Mouse (Mus musculus): ENCODE data around the gene Pramef20.
"Not testable (repeated sequence)": the region's sequence is repeated elsewhere in the genome, so short reads cannot be mapped to it uniquely, and the experiment has no call there.

Gene Pramef20

DNA sequence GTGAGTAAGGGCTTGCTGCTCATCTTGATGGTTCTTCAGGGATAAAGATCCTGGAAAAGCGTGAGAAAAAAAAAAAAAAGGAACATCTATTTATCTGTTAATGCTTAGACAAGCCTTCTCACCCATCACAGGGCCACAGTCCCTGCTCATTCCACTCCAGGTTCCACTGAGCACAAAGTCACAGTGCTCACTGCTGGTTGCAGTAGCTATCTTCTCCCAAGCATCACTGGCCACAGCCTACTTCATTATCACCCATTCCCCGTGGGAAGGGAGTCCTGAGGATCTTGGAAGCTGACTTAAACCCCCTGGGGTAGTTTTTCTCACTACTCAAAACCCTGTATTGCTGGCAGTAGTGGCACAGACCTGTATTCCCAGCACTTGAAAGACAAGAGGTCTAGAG lies at the start of gene Pramef20:
Pramef20 (minus strand) TSS at position 23 of the 400 bp plus-strand sequence.
- no peak for DNase-seq

DNA sequence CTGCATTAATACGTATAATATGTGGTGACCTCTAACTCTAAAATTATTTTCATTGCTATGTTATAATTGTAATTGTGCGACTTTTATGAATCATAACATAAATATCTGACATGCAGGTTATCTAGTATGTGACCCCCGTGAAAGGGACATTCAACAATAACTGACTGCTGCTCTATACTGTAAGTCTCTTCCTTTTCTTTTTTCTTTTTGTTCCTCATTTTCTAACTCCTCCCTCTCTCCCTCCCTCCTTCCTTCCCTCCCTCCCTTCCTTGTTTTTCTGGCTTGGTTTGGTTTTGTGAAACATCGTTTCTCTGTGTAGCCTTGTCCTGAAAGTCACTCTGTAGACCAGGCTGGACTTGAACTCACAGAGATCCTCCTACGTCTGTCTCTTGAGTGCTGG lies 46.9 kb upstream of the Pramef20 start:
- no peak for DNase-seq

DNA sequence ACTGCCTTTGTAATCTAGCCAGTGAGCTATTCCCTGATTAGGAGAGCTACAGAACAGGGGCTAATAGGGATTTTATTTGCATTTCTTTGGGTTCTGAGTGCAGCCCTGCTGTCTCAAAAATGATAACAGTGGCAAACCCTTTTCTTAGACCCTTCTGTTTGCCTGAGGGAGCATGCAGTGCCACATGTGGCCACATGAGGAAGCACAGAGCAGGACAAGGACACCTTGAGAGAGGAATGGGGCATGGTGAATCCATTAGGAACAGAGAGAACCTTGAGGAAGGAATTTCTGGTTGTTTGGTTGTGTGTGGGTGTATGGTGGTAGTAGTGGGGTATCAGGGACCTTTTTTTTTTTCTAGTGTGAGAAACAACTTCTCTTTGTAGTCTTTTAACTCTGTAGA lies 42.9 kb upstream of the Pramef20 start:
- DNase-seq: no peak

DNA sequence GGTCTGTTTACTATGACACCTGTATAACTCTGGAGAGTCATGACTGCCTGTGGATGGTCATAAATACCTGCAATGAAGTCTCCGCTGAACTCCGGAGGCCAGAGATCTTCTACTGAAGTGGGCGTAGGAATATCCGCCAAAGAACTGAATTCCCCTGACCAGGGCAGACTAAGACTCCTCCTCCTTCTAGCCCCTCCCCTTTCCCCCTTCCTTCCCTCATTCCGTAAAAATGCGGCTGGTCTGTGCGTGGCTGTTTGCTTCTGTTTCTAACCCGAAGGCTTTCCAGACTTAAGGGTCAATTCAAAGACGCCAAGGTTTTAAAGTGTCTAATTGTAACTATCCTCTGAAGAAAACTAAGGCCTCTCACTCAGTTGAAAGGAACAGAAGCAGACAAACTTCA lies 30.6 kb upstream of the Pramef20 start, which contains the start of gene Pramef12:
Pramef12 (minus strand) TSS at position 175 of the 400 bp plus-strand sequence.
- DNase-seq: no peak

DNA sequence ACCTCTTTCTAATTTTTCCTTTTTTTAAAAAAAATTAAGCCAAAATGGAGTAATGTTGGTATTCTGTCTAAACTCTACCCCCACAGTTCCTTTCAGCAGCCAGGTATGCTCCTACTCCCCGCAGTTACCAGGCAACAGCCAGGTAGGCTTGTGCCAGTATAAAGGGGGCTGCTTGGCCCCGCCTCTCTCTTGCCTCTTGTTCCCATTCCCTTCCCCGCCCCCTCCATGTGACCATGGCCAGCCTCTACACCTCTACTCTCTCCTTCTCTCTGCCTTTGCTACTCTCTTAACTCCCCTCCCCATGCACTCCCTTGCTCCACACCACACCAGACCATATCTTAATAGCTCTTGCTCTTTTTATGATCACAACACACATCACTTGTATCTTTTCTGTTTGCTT lies 28.5 kb upstream of the Pramef20 start:
- no peak for DNase-seq

DNA sequence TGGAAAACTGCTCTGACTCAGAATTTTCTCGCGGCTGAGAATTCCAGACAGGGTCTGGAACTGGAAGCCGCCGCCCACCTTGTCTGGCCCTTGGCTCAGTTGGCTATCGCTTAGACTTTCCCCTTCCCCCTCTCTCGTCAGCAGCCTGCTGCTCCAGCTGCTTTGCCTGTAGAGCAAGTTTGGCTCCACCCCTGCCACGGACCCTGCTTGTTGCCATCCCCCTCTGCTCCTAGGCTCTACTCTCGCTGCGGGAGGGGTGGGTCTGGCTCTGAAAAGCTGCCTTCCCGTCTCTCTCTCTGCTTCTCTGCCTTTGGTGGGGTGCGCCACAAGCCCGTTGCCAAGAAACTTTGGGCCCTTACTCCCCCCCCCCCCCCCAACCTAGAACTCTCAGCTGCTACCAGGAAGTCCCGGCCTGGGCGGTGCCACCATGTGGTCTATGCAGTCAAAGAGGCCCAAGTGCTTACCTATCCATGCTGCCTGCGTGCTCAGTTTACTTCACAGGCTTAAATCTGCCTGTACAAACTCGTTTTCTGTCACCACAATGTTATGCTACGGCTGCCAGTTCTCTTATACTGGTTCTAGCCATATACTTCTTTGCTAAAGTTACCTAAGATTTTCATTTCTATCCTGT lies 26.8 kb upstream of the Pramef20 start:
- DNase-seq: no peak

DNA sequence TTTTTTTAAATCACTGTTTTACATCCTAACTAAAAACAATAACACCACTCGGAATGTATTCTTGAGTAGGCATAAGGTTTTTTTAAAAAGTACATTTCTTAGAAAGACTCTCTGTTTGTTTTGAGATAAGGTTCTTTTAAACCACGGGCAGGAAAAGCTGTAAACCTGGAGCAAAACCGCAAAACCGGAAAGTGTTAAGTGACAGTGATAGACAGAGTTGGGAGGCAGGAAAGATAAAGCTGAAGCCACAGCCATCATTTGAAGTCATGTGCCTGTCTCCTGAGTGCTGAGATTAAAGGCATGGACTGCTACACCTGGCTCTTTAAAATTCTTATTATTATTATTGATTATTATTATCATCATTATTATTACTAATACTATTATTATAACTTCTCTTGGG lies 25.0 kb upstream of the Pramef20 start:
- DNase-seq: no peak

DNA sequence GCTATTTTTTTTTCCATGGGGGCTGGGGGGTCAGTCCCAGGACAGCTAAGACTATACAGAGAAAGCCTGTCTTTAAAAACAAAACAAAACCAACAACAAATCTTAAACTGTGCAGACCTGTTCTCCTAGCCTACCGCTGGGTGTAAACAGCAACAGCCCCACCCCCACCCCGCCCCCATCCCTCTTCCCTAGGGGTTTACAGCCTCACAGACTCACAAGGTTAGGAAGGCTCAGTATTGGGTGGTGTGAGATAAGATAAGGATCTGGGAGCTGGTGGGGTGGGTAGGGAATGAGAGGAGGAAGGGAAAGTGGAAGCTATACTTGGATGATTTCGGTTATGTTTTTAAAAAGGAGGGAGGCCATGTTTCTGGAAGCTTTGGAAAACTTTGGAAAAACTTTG lies 18.6 kb upstream of the Pramef20 start:
- no peak for DNase-seq

DNA sequence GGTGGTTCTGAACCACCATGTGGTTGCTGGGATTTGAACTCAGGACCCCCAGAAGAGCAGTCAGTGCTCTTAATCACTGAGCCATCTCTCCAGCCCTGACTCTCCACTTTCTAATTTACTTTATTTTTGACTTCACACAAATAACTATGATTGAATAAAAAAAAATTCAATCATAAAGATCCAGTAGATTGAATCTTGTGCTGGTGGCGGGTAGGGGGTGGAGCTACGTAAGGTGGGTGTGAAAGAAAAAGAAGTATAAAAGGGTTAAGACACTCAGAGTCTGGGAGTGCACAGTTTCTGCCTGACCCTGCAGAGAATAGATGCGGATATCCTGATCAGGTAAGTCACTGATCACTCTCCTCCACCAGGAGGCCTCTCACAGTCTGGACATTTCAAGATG lies 20.1 kb downstream of the Pramef20 start, which contains the start of gene Gm13119:
Gm13119 (plus strand) TSS at position 301 of the 400 bp plus-strand sequence.
- not testable (repeated sequence) for DNase-seq

DNA sequence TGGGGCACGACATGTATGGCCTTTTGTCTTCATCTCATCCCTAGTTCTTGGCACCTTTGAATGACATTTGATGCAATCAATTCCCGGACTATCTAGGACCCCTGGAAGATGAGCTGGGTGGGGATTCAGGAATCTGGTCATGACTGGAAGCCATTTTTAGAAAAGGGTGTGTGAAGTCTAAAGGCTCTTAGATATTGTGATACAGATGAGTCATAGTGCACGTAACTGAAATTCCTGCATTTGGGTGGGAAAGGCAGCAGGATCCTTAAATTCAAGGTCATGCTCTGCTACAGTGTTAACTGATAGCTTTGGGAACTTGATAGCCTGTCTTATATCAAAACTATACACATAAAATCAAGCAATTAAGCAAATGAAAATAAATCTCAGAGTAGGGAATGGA lies 41.9 kb downstream of the Pramef20 start:
- not testable (repeated sequence) for DNase-seq

DNA sequence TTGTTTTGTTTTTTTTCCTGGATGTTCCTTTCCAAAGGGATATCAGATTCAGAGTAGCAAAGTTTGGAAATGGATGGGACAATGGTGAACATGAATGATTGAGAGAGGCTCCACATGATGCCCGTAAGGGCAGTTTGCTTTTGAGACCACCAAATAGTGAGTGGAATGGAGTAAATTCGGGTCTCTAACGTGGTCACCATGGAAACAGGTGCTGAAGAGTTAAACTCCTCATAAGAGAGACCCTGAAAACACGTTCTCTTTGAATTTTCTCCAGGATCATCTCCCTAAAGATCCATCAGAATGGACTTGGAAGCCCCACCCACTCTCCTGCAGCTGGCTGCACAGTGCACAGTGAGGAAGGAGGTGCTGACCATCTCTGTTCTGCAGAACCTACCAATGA lies 47.8 kb downstream of the Pramef20 start, which contains the start of gene Gm13128:
Gm13128 (plus strand) TSS at position 301 of the 400 bp plus-strand sequence.
- not testable (repeated sequence) for DNase-seq
